Mouse (Mus musculus): Measurements from ENCODE around the gene Rbm48. TPM values are rescaled to one million over a fixed set of nuclear protein-coding genes. Genes with fewer than 3 reads are reported as not detected.
"Not testable (repeated sequence)": the region's sequence is repeated elsewhere in the genome, so short reads cannot be mapped to it uniquely, and the experiment has no call there.

Rbm48 gene
- polyA plus RNA-seq, 1 experiment: not detected

- Histone ChIP-seq H3K4me1 (ENCODE audit: control insufficient read depth, insufficient read depth, low read length) (no peaks in the 10 kb centered on the region), H3K27ac (ENCODE audit: insufficient read depth, low read depth, low read length) (no peak overlapping the region), H3K4me3 (ENCODE audit: insufficient read depth, low read depth, low read length) (no peak overlapping the region)
- TF ChIP-seq CTCF (IDR thresholded peaks at IDR 0.05; ENCODE audit: insufficient read depth, low read depth, low read length) (no peak), POLR2A (IDR thresholded peaks at IDR 0.05; ENCODE audit: insufficient read depth, low read depth, low read length) (no peak)
- 88% methylated on average over 7 of the region's 7 CpGs for WGBS
Measured at GRCm38 (mm10) chr5:3620486-3620885, 24.1 kb upstream of the Rbm48 start.

GRCm38 (mm10) chr5:3611835-3612234 is 15.4 kb upstream of the Rbm48 start:
- WGBS: 92% methylated on average over 2 of the region's 2 CpGs
- not testable (repeated sequence) for H3K27ac ChIP-seq (ENCODE audit: insufficient read depth, low read depth, low read length)

GRCm38 (mm10) chr5:3609241-3609640 is 12.9 kb upstream of the Rbm48 start:
- Histone ChIP-seq H3K27ac (ENCODE audit: insufficient read depth, low read depth, low read length) (no peak overlapping the region), H3K4me3 (ENCODE audit: insufficient read depth, low read depth, low read length) (no peak overlapping the region), H3K4me1 (ENCODE audit: control insufficient read depth, insufficient read depth, low read length) (no peaks in the 10 kb centered on the region)
- 94% methylated on average over 7 of the region's 7 CpGs for WGBS
- TF ChIP-seq CTCF (IDR thresholded peaks at IDR 0.05; ENCODE audit: insufficient read depth, low read depth, low read length) (no peak), POLR2A (IDR thresholded peaks at IDR 0.05; ENCODE audit: insufficient read depth, low read depth, low read length) (no peak)

More at GRCm38 (mm10) chr5:3611835-3612234, 15.4 kb upstream of the Rbm48 start:
- not testable (repeated sequence) for H3K4me1 ChIP-seq (ENCODE audit: control insufficient read depth, insufficient read depth, low read length); H3K4me3 ChIP-seq (ENCODE audit: insufficient read depth, low read depth, low read length)

- no peak for TF ChIP-seq CTCF (IDR thresholded peaks at IDR 0.05; ENCODE audit: insufficient read depth, low read depth, low read length)
- no peaks in the 10 kb centered on the region for H3K4me1 ChIP-seq (ENCODE audit: control insufficient read depth, insufficient read depth, low read length)
- no peak overlapping the region for H3K27ac ChIP-seq (ENCODE audit: insufficient read depth, low read depth, low read length)
- 97% methylated on average over 9 of the region's 9 CpGs for WGBS
- no peak overlapping the region for H3K4me3 ChIP-seq (ENCODE audit: insufficient read depth, low read depth, low read length)
Measured at GRCm38 (mm10) chr5:3607114-3607513, 10.7 kb upstream of the Rbm48 start.

- no peak overlapping the region for H3K4me3 ChIP-seq (ENCODE audit: insufficient read depth, low read depth, low read length)
- peaks cover 5% of the 10 kb centered on the region; the same call in 1 of the 2 replicates for H3K4me1 ChIP-seq (ENCODE audit: control insufficient read depth, insufficient read depth, low read length)
- TF ChIP-seq CTCF (IDR thresholded peaks at IDR 0.05; ENCODE audit: insufficient read depth, low read depth, low read length): no peak
- no peak for TF ChIP-seq POLR2A (IDR thresholded peaks at IDR 0.05; ENCODE audit: insufficient read depth, low read depth, low read length)
- 94% methylated on average over 3 of the region's 3 CpGs for WGBS
- H3K27ac ChIP-seq (ENCODE audit: insufficient read depth, low read depth, low read length): no peak overlapping the region
Measured at GRCm38 (mm10) chr5:3600790-3601189, 4.4 kb upstream of the Rbm48 start.

GRCm38 (mm10) chr5:3600298-3600697 is 3.9 kb upstream of the Rbm48 start:
- H3K4me3 ChIP-seq (ENCODE audit: insufficient read depth, low read depth, low read length): no peak overlapping the region
- H3K27ac ChIP-seq (ENCODE audit: insufficient read depth, low read depth, low read length): no peak overlapping the region
- 94% methylated on average over 1 of the region's 1 CpGs for WGBS
- H3K4me1 ChIP-seq (ENCODE audit: control insufficient read depth, insufficient read depth, low read length): peaks cover 5% of the 10 kb centered on the region; the same call in 1 of the 2 replicates
- TF ChIP-seq POLR2A (IDR thresholded peaks at IDR 0.05; ENCODE audit: insufficient read depth, low read depth, low read length): no peak
- TF ChIP-seq CTCF (IDR thresholded peaks at IDR 0.05; ENCODE audit: insufficient read depth, low read depth, low read length): no peak

GRCm38 (mm10) chr5:3598766-3599165 is 2.4 kb upstream of the Rbm48 start:
- no peak overlapping the region for H3K4me3 ChIP-seq (ENCODE audit: insufficient read depth, low read depth, low read length)
- TF ChIP-seq POLR2A (IDR thresholded peaks at IDR 0.05; ENCODE audit: insufficient read depth, low read depth, low read length) (no peak), CTCF (IDR thresholded peaks at IDR 0.05; ENCODE audit: insufficient read depth, low read depth, low read length) (no peak)
- WGBS: 95% methylated on average over 5 of the region's 5 CpGs
- no peak overlapping the region for H3K27ac ChIP-seq (ENCODE audit: insufficient read depth, low read depth, low read length)
- peaks cover 8% of the 10 kb centered on the region for H3K4me1 ChIP-seq (ENCODE audit: control insufficient read depth, insufficient read depth, low read length)

GRCm38 (mm10) chr5:3597171-3597570 is 786 bp upstream of the Rbm48 start:
- TF ChIP-seq POLR2A (IDR thresholded peaks at IDR 0.05; ENCODE audit: insufficient read depth, low read depth, low read length): no peak
- no peak for TF ChIP-seq CTCF (IDR thresholded peaks at IDR 0.05; ENCODE audit: insufficient read depth, low read depth, low read length)
- H3K4me1 ChIP-seq (ENCODE audit: control insufficient read depth, insufficient read depth, low read length): peaks cover 8% of the 10 kb centered on the region
- no peak overlapping the region for H3K27ac ChIP-seq (ENCODE audit: insufficient read depth, low read depth, low read length)
- H3K4me3 ChIP-seq (ENCODE audit: insufficient read depth, low read depth, low read length): no peak overlapping the region

- Histone ChIP-seq H3K4me1 (ENCODE audit: control insufficient read depth, insufficient read depth, low read length) (peaks cover 8% of the 10 kb centered on the region), H3K27ac (ENCODE audit: insufficient read depth, low read depth, low read length) (peak within 1 kb of the TSS; percentile 60)
- TF ChIP-seq CTCF (IDR thresholded peaks at IDR 0.05; ENCODE audit: insufficient read depth, low read depth, low read length) (0 out of 2 replicates have a peak, but pooled peaks have one; percentile 5), POLR2A (IDR thresholded peaks at IDR 0.05; ENCODE audit: insufficient read depth, low read depth, low read length) (0 out of 2 replicates have a peak, but pooled peaks have one; percentile 9)
Measured at GRCm38 (mm10) chr5:3595693-3596398, 539 bp downstream of the Rbm48 start, which contains the start of gene Pex1. Pex1 (plus strand) TSS chr5:3596066.

More at GRCm38 (mm10) chr5:3595693-3596398, 539 bp downstream of the Rbm48 start, which contains the start of gene Pex1:
- peak within 1 kb of the TSS; percentile 89 for H3K4me3 ChIP-seq (ENCODE audit: insufficient read depth, low read depth, low read length)
- under 1% methylated on average over 50 of the region's 50 CpGs for WGBS

Data from olfactory bulb, adult 2 months (tissue).